Mouse (Mus musculus): ENCODE measurements around the gene Mup10. TPM values are rescaled to one million over a fixed set of nuclear protein-coding genes. Genes with fewer than 3 reads are reported as not detected.
"Not testable (repeated sequence)": the region's sequence is repeated elsewhere in the genome, so short reads cannot be mapped to it uniquely, and the experiment has no call there.

The Mup10 gene
- polyA plus RNA-seq (2016; fragmentation: Nextera tagmentation; extraction: Ambion mirVana) = not detected in 2 replicates

DNA sequence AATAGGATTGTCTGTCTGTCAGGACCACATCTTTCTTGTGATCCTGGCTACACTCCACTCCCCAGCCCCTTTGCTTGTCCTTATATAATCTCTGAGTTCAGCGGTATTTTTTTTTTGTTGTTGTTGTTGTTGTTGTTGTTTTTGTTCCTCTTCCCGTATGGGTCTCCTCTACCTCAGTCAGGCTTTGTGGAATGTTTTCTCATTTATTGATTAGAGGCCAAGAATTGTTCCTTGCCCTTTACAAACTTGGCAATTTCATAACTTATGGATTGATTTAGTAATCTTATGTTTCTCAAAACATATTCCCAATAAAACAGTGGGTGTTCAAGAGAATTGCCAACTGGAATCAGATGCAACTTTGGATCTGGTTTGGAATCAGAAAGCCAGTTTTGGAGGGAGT is at the start of gene Mup10:
Mup10 (minus strand) TSS at position 101 of the 400 bp plus-strand sequence.
- not testable (repeated sequence) for ATAC-seq (ENCODE audit: low FRiP score); H3K9me3 ChIP-seq (replicated peaks)
- WGBS = 83% methylated on average over 2 of the region's 2 CpGs

More for the DNA sequence above, at the start of gene Mup10:
- H3K9ac ChIP-seq; H3K4me2 ChIP-seq (replicated peaks); H3K4me1 ChIP-seq; H3K4me3 ChIP-seq; H3K27ac ChIP-seq; H3K36me3 ChIP-seq; H3K27me3 ChIP-seq: not testable (repeated sequence)

Other genes with a start within 250 kb of the Mup10 start
- gene Mup9, start 160.2 kb downstream of the Mup10 start, polyA plus RNA-seq (2016; fragmentation: Nextera tagmentation; extraction: Ambion mirVana) = not detected in 2 replicates
- gene Mup1, start 80.2 kb downstream of the Mup10 start, polyA plus RNA-seq (2016; fragmentation: Nextera tagmentation; extraction: Ambion mirVana) = not detected in 2 replicates
- not detected in 2 replicates for gene Mup11, start 80.2 kb upstream of the Mup10 start, polyA plus RNA-seq (2016; fragmentation: Nextera tagmentation; extraction: Ambion mirVana)
- gene Mup12, start 159.1 kb upstream of the Mup10 start, polyA plus RNA-seq (2016; fragmentation: Nextera tagmentation; extraction: Ambion mirVana) = not detected in 2 replicates
- gene Mup22, start 239.3 kb upstream of the Mup10 start, polyA plus RNA-seq (2016; fragmentation: Nextera tagmentation; extraction: Ambion mirVana) = not detected in 2 replicates